Comparison of ENCODE assay signal across 10 mouse cellular contexts in the genomic region with DNA sequence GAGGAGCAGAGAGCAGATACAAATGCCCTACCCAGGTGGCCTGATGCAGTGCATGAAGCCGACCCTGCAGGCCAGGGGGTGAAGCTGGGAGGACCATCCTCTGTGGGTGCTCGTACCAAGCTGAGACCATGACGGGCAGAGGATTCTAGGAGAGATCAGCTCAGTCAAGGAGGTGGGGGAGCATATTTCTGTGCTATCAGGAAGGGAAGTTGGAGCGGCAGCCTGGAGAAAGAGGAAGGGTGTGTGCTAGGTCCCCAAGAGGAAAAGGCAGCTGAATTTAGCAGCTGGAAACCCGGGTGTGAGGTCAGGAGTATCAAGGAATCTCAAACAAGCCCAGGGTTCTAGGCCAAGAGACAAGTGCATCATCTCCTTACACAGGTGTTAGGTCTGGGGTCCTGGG. TPM values are rescaled to one million over a fixed set of nuclear protein-coding genes. Genes with fewer than 3 reads are reported as not detected.
DNase-seq lines count a peak whose midpoint lies in the region; ATAC-seq lines count a peak whose summit lies in the region.
"Had no signal": no experiment of that assay in that cellular context is flagged by ENCODE, and none has a peak within 500 bp of the region (broad histone marks: within the 10 kb centered on the region; RNA-seq: fewer than 3 reads in every experiment).

No protein-coding gene starts in this region.

- H3K4me2 ChIP-seq in intestine, embryonic 16.5 days (ENCODE audit: low read depth, low read length) = peak overlapping the region; percentile 4; the same call in 1 of the 2 replicates

- peaks cover 83% of the 10 kb centered on the region for H3K27me3 ChIP-seq in embryonic facial prominence, embryonic 10.5 days (replicated peaks; ENCODE audit: low read depth, poor library complexity, severe bottlenecking)
- H3K27me3 ChIP-seq in intestine, embryonic 16.5 days (replicated peaks; ENCODE audit: control insufficient read depth, insufficient read depth, low read length) = no peaks in the 10 kb centered on the region

- H3K9me3 ChIP-seq in embryonic facial prominence, embryonic 10.5 days = no peaks in the 10 kb centered on the region
- no peaks in the 10 kb centered on the region for H3K9me3 ChIP-seq in intestine, embryonic 16.5 days (ENCODE audit: control insufficient read depth, low read length)

- DNase-seq in kidney, adult 18-20 months = peak; percentile 40
- no peak for DNase-seq in kidney, adult 9 months
- DNase-seq in embryonic facial prominence, embryonic 10.5 days (ENCODE audit: low spot score) = no peak
- no peak for DNase-seq in cerebellum, postnatal 14 days
- DNase-seq in right cerebral cortex, postnatal 25 days = no peak
- DNase-seq in adrenal gland, postnatal 14 days = no peak
- DNase-seq: adrenal gland, adult 2 months had no signal

- H3K4me1 ChIP-seq in embryonic facial prominence, embryonic 10.5 days = peaks cover 73% of the 10 kb centered on the region
- H3K4me1 ChIP-seq in intestine, embryonic 16.5 days (ENCODE audit: control insufficient read depth, insufficient read depth, low read length) = peaks cover 67% of the 10 kb centered on the region

- peak overlapping the region; percentile 34; the same call in 1 of the 2 replicates for H3K9ac ChIP-seq in intestine, embryonic 16.5 days (ENCODE audit: low read depth, low read length)

- no peak overlapping the region; the same call in 1 of the 2 replicates for H3K27ac ChIP-seq in embryonic facial prominence, embryonic 10.5 days (replicated peaks)
- H3K27ac ChIP-seq in intestine, embryonic 16.5 days (ENCODE audit: low read length) = no peak overlapping the region

- no peaks in the 10 kb centered on the region for H3K36me3 ChIP-seq in embryonic facial prominence, embryonic 10.5 days (replicated peaks)
- no peaks in the 10 kb centered on the region for H3K36me3 ChIP-seq in intestine, embryonic 16.5 days (ENCODE audit: control insufficient read depth, insufficient read depth, low read length)

- WGBS in embryonic facial prominence, embryonic 10.5 days = 69% methylated on average over 5 of the region's 5 CpGs
- WGBS in intestine, embryonic 16.5 days = 66% methylated on average over 5 of the region's 5 CpGs

- ATAC-seq in intestine, embryonic 16.5 days = no peak
- ATAC-seq in megakaryocyte, adult 5-6 weeks (ENCODE audit: poor library complexity, severe bottlenecking) = peak; percentile 48
- ATAC-seq: CD4-positive, CD25-positive, alpha-beta regulatory T cell, adult 4 months had no signal

- H3K4me3 ChIP-seq in embryonic facial prominence, embryonic 10.5 days = 0 out of 2 replicates have a peak overlapping the region, but pooled peaks have one; percentile 83
- no peak overlapping the region for H3K4me3 ChIP-seq in intestine, embryonic 16.5 days (ENCODE audit: low read length)

RNA-seq across cellular contexts. Expression of gene Katnb1, which starts 59.6 kb away (rescaled TPM):
- 30.5 and 33.3 TPM in 2 replicates for polyA plus RNA-seq in embryonic facial prominence, embryonic 10.5 days (2016; fragmentation: Nextera tagmentation; extraction: Ambion mirVana)
- polyA plus RNA-seq in intestine, embryonic 16.5 days (2015; fragmentation: Nextera tagmentation; extraction: Ambion mirVana) = 16.7 and 17.8 TPM in 2 replicates
- total RNA-seq in megakaryocyte, adult 5-6 weeks (2015) = 3.7 and 6.7 TPM in 2 replicates
- total RNA-seq in megakaryocyte, adult 5-6 weeks (2017) = 15.6 and 21.8 TPM in 2 replicates
- 8.3 and 12.0 TPM in 2 replicates for total RNA-seq in adrenal gland, postnatal 14 days (2021)
